Mouse (Mus musculus): ENCODE data around the gene Rad23a.

GRCm38 (mm10) chr8:84785506-84785755 is 55.0 kb downstream of the Rad23a start:
- no peak for TF ChIP-seq CTCF (IDR thresholded peaks at IDR 0.05; ENCODE audit: extremely low read depth, insufficient read length, insufficient replicate concordance, low read depth, low read length)
- TF ChIP-seq POLR2A (IDR thresholded peaks at IDR 0.05; ENCODE audit: low read depth, low read length): no peak
